Mouse (Mus musculus) heart, embryonic 15.5 days (tissue): Measurements from ENCODE around the gene Pmepa1. TPM values are rescaled to one million over a fixed set of nuclear protein-coding genes. Genes with fewer than 3 reads are reported as not detected.

Source experiments
- ATAC-seq: fragments of 200-750 bp; cut with Nextera tagmentation; replicated peaks from 2 replicates; pipeline ENCODE4 v1.8.0; 2017; ENCODE audit warnings: low read depth, moderate TSS enrichment; ENCODE audit not compliant: insufficient number of reproducible peaks, insufficient read depth, low FRiP score
- H3K27ac ChIP-seq: fragments of 300-500 bp; sonication (generic); 2 replicates; pipeline ENCODE4 v1.5.1; 2015; ENCODE audit warnings: mild to moderate bottlenecking, inconsistent platforms
- H3K27me3 ChIP-seq: fragments of 300-500 bp; sonication (generic); 2 replicates; pipeline ENCODE4 v1.6.1; 2015; ENCODE audit warnings: inconsistent platforms
- H3K36me3 ChIP-seq: fragments of 300-500 bp; sonication (generic); 2 replicates; pipeline ENCODE4 v1.6.1; 2015; ENCODE audit warnings: mild to moderate bottlenecking, inconsistent platforms
- H3K4me1 ChIP-seq: fragments of 300-500 bp; sonication (generic); replicated peaks from 2 replicates; pipeline ENCODE4 v1.6.1; 2015; ENCODE audit warnings: inconsistent platforms
- H3K4me2 ChIP-seq: fragments of 300-500 bp; sonication (generic); 2 replicates; pipeline ENCODE4 v1.6.1; 2015; ENCODE audit warnings: inconsistent platforms, mild to moderate bottlenecking, moderate library complexity
- H3K4me3 ChIP-seq: fragments of 300-500 bp; sonication (generic); 2 replicates; pipeline ENCODE4 v1.5.1; 2015; ENCODE audit warnings: mild to moderate bottlenecking, inconsistent platforms
- H3K9ac ChIP-seq: fragments of 300-500 bp; sonication (generic); 2 replicates; pipeline ENCODE4 v1.6.1; 2015; ENCODE audit warnings: mild to moderate bottlenecking, inconsistent platforms
- H3K9me3 ChIP-seq: fragments of 300-500 bp; sonication (generic); replicated peaks from 2 replicates; pipeline ENCODE4 v1.6.1; 2016; ENCODE audit warnings: inconsistent platforms
- WGBS: fragments of 180-500 bp; shearing (Covaris S2); methylation state at CpG from one replicate; pipeline ENCODE4 v1.1.7; 2015; ENCODE audit warnings: mixed read lengths; 5-methylcytosine and 5-hydroxymethylcytosine counted together
- polyA plus RNA-seq: library from polyadenylated mRNA; unstranded; fragments of >200 nt; fragmentation: Nextera tagmentation; extraction: Ambion mirVana; gene quantifications from 2 replicates; pipeline ENCODE4 v1.2.1, GENCODE M21; 2015

The Pmepa1 gene
- polyA plus RNA-seq = 4.6 and 5.1 TPM in 2 replicates

- H3K4me1 ChIP-seq = peaks cover 52% of the 10 kb centered on the region
- H3K27me3 ChIP-seq = no peaks in the 10 kb centered on the region
- no peaks in the 10 kb centered on the region for H3K36me3 ChIP-seq
- under 1% methylated on average over 54 of the region's 61 CpGs for WGBS
- ATAC-seq = peak; percentile 91
- H3K27ac ChIP-seq = peak within 1 kb of the TSS; percentile 94
- peak within 1 kb of the TSS; percentile 99 for H3K9ac ChIP-seq
- H3K4me2 ChIP-seq = peak within 1 kb of the TSS; percentile 77
- H3K9me3 ChIP-seq = no peaks in the 10 kb centered on the region
- H3K4me3 ChIP-seq = peak within 1 kb of the TSS; percentile 92
Measured at GRCm38 (mm10) chr2:173276409-173276808, at the start of gene Pmepa1. Gene Pmepa1 (minus strand): TSS chr2:173276533.

GRCm38 (mm10) chr2:173321754-173322153, 45.4 kb upstream of the Pmepa1 start:
- 85% methylated on average over 6 of the region's 6 CpGs for WGBS
- Histone ChIP-seq H3K4me2 (no peak overlapping the region), H3K36me3 (no peaks in the 10 kb centered on the region), H3K27ac (no peak overlapping the region), H3K4me1 (no peaks in the 10 kb centered on the region), H3K9me3 (no peaks in the 10 kb centered on the region), H3K27me3 (no peaks in the 10 kb centered on the region), H3K4me3 (no peak overlapping the region), H3K9ac (no peak overlapping the region)
- ATAC-seq = no peak

DNA sequence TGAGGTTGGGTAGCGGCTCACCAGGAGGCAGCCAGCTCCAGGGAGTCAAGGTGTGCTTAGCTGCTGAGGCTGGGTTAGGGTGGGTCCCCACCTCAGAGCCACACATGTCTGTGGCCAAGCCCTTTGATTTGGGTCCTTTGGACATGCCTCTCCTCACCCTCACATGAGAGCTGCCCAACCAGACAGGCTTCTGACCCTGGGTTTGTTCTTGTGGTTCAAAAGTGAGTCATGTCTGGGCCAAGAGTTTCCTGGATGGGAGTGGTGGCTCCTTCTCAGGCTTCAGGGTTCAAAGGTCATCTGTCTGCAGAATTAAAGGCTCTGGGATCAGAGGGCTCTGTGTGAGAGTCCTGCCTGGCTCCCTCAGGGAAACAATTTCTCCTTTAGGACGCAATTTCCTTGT, 44.9 kb upstream of the Pmepa1 start:
- 81% methylated on average over 2 of the region's 2 CpGs for WGBS
- H3K27ac ChIP-seq = no peak overlapping the region
- no peaks in the 10 kb centered on the region for H3K4me1 ChIP-seq
- ATAC-seq = no peak
- H3K4me2 ChIP-seq = no peak overlapping the region
- H3K9me3 ChIP-seq = no peaks in the 10 kb centered on the region
- no peaks in the 10 kb centered on the region for H3K27me3 ChIP-seq
- no peak overlapping the region for H3K4me3 ChIP-seq
- no peak overlapping the region for H3K9ac ChIP-seq
- H3K36me3 ChIP-seq = no peaks in the 10 kb centered on the region

- Histone ChIP-seq H3K4me3 (no peak overlapping the region), H3K36me3 (no peaks in the 10 kb centered on the region), H3K4me1 (0 out of 2 replicates have a peak, but pooled peaks cover 3% of the 10 kb centered on the region), H3K4me2 (no peak overlapping the region), H3K9me3 (no peaks in the 10 kb centered on the region), H3K27me3 (no peaks in the 10 kb centered on the region), H3K27ac (no peak overlapping the region), H3K9ac (no peak overlapping the region)
- WGBS = no CpG with 5 or more reads among the region's 1 CpGs
- ATAC-seq = no peak
Measured at GRCm38 (mm10) chr2:173314291-173314690, 38.0 kb upstream of the Pmepa1 start.

- H3K9ac ChIP-seq = no peak overlapping the region
- H3K27me3 ChIP-seq = no peaks in the 10 kb centered on the region
- no peaks in the 10 kb centered on the region for H3K36me3 ChIP-seq
- H3K4me2 ChIP-seq = no peak overlapping the region
- no peak overlapping the region for H3K4me3 ChIP-seq
- 90% methylated on average over 10 of the region's 10 CpGs for WGBS
- no peak overlapping the region for H3K27ac ChIP-seq
- no peaks in the 10 kb centered on the region for H3K9me3 ChIP-seq
- ATAC-seq = no peak
- H3K4me1 ChIP-seq = peaks cover 23% of the 10 kb centered on the region
Measured at GRCm38 (mm10) chr2:173308486-173308885, 32.2 kb upstream of the Pmepa1 start.

GRCm38 (mm10) chr2:173307984-173308383, 31.7 kb upstream of the Pmepa1 start:
- H3K9me3 ChIP-seq = no peaks in the 10 kb centered on the region
- H3K27me3 ChIP-seq = no peaks in the 10 kb centered on the region
- no peak overlapping the region for H3K9ac ChIP-seq
- peaks cover 23% of the 10 kb centered on the region for H3K4me1 ChIP-seq
- 22% methylated on average over 4 of the region's 4 CpGs for WGBS
- H3K36me3 ChIP-seq = no peaks in the 10 kb centered on the region
- peak overlapping the region; percentile 85 for H3K27ac ChIP-seq
- H3K4me2 ChIP-seq = peak overlapping the region; percentile 48
- ATAC-seq = no peak
- no peak overlapping the region for H3K4me3 ChIP-seq

DNA sequence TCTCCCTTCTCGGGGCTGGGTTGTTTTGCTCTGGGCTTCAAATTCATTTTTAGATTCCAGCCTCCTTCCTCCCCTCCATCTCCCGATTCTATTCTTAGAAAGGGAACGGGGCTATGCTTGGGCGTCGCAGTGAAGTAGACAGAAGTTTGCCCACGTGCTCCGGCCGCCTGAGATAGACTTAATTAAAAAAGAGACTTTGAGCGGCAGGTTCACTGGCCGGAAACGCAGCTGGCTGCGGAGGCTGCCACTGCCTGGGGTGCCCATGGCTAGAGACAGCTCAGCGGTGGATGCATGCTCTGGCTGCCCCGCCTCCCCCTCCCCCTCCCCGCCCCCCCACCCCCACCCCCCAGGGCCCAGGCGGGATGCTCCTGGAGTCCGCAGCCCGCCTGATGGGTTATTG, 31.2 kb upstream of the Pmepa1 start:
- Histone ChIP-seq H3K9me3 (no peaks in the 10 kb centered on the region), H3K9ac (no peak overlapping the region), H3K4me3 (peak overlapping the region; percentile 14; the same call in 1 of the 2 replicates), H3K27me3 (no peaks in the 10 kb centered on the region), H3K4me2 (peak overlapping the region; percentile 48), H3K36me3 (no peaks in the 10 kb centered on the region), H3K27ac (peak overlapping the region; percentile 85), H3K4me1 (peaks cover 23% of the 10 kb centered on the region)
- whole genome bisulfite sequencing = 0% methylated on average over 16 of the region's 18 CpGs
- ATAC-seq = peak; percentile 81

- WGBS = 22% methylated on average over 9 of the region's 11 CpGs
- no peaks in the 10 kb centered on the region for H3K9me3 ChIP-seq
- H3K4me3 ChIP-seq = peak overlapping the region; percentile 14; the same call in 1 of the 2 replicates
- peak overlapping the region; percentile 48 for H3K4me2 ChIP-seq
- ATAC-seq = peak; percentile 75
- H3K27me3 ChIP-seq = no peaks in the 10 kb centered on the region
- peak overlapping the region; percentile 85 for H3K27ac ChIP-seq
- H3K4me1 ChIP-seq = peaks cover 23% of the 10 kb centered on the region
- H3K9ac ChIP-seq = no peak overlapping the region
- no peaks in the 10 kb centered on the region for H3K36me3 ChIP-seq
Measured at GRCm38 (mm10) chr2:173306734-173307525, 30.6 kb upstream of the Pmepa1 start.

- 26% methylated on average over 12 of the region's 12 CpGs for WGBS
- Histone ChIP-seq H3K27me3 (no peaks in the 10 kb centered on the region), H3K4me3 (no peak overlapping the region), H3K36me3 (no peaks in the 10 kb centered on the region), H3K4me2 (no peak overlapping the region), H3K9ac (no peak overlapping the region), H3K4me1 (peaks cover 23% of the 10 kb centered on the region), H3K9me3 (no peaks in the 10 kb centered on the region), H3K27ac (no peak overlapping the region)
- ATAC-seq = no peak
Measured at GRCm38 (mm10) chr2:173305011-173305410, 28.7 kb upstream of the Pmepa1 start.

GRCm38 (mm10) chr2:173300663-173301630, 24.6 kb upstream of the Pmepa1 start:
- H3K9me3 ChIP-seq = no peaks in the 10 kb centered on the region
- H3K4me3 ChIP-seq = no peak overlapping the region
- no peak overlapping the region for H3K4me2 ChIP-seq
- H3K27me3 ChIP-seq = no peaks in the 10 kb centered on the region
- peaks cover 5% of the 10 kb centered on the region for H3K4me1 ChIP-seq
- no peaks in the 10 kb centered on the region for H3K36me3 ChIP-seq
- no peak for ATAC-seq
- no peak overlapping the region for H3K9ac ChIP-seq
- 67% methylated on average over 28 of the region's 28 CpGs for WGBS
- no peak overlapping the region for H3K27ac ChIP-seq

DNA sequence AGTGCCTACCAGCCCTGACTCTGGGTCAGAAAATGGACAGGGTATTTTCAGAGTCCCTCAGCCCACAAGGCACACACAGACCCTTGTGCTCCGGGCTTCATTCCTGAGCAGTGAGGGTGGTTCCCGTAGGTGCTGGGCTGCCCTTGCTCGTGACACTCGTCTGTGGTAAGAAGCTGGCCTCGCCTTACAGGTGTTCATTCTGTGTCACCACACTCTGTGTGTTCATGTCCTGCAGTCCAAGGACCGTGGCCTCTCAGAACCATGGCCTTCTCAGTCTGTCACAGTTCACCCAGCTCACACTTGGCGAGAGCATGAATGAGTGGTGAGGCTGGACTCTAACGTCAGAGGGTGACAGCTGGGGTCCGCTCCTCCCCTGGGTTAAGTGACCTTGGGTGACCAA, 20.1 kb upstream of the Pmepa1 start:
- Histone ChIP-seq H3K9me3 (no peaks in the 10 kb centered on the region), H3K9ac (no peak overlapping the region), H3K4me2 (no peak overlapping the region), H3K27me3 (no peaks in the 10 kb centered on the region), H3K27ac (no peak overlapping the region), H3K36me3 (no peaks in the 10 kb centered on the region), H3K4me1 (no peaks in the 10 kb centered on the region; the same call in 1 of the 2 replicates), H3K4me3 (no peak overlapping the region)
- ATAC-seq = no peak
- 72% methylated on average over 9 of the region's 9 CpGs for WGBS
